Mouse (Mus musculus) stomach, embryonic 14.5 days (tissue): Measurements from ENCODE around the gene Foxd4. TPM values are rescaled to one million over a fixed set of nuclear protein-coding genes. Genes with fewer than 3 reads are reported as not detected.

ENCODE experiments used
- ATAC-seq: fragments of 200-750 bp; cut with Nextera tagmentation; 2 replicates; pipeline ENCODE4 v1.8.0; 2017; ENCODE audit warnings: low read depth, moderate TSS enrichment; ENCODE audit not compliant: insufficient number of reproducible peaks, insufficient read depth, low FRiP score
- H3K27ac ChIP-seq: fragments of 300-500 bp; sonication (generic); 2 replicates; pipeline ENCODE4 v1.5.1; 2014; ENCODE audit warnings: mild to moderate bottlenecking, low read length, moderate library complexity, mixed read lengths
- H3K27me3 ChIP-seq: fragments of 300-500 bp; sonication (generic); 2 replicates; pipeline ENCODE4 v1.6.1; 2014; ENCODE audit warnings: low read length, control low read depth, mixed read lengths; ENCODE audit not compliant: control insufficient read depth, insufficient read depth
- H3K36me3 ChIP-seq: fragments of 300-500 bp; sonication (generic); 2 replicates; pipeline ENCODE4 v1.6.1; 2014; ENCODE audit warnings: mild to moderate bottlenecking, control low read depth, low read length, moderate library complexity, mixed read lengths; ENCODE audit not compliant: control insufficient read depth, insufficient read depth
- H3K4me1 ChIP-seq: fragments of 300-500 bp; sonication (generic); 2 replicates; pipeline ENCODE4 v1.6.1; 2014; ENCODE audit warnings: low read length, control low read depth, mixed read lengths; ENCODE audit not compliant: control insufficient read depth, insufficient read depth
- H3K4me2 ChIP-seq: fragments of 300-500 bp; sonication (generic); replicated peaks from 2 replicates; pipeline ENCODE4 v1.6.1; 2014; ENCODE audit warnings: low read depth, low read length, control low read depth
- H3K4me3 ChIP-seq: fragments of 300-500 bp; sonication (generic); 2 replicates; pipeline ENCODE4 v1.5.1; 2014; ENCODE audit warnings: low read depth, low read length, control low read depth
- H3K9ac ChIP-seq: fragments of 300-500 bp; sonication (generic); replicated peaks from 2 replicates; pipeline ENCODE4 v1.6.1; 2014; ENCODE audit warnings: low read depth, mild to moderate bottlenecking, control low read depth, low read length, moderate library complexity, mixed read lengths
- H3K9me3 ChIP-seq: fragments of 300-500 bp; sonication (generic); 2 replicates; pipeline ENCODE4 v1.6.1; 2016; ENCODE audit warnings: low read depth, low read length, control low read depth; ENCODE audit not compliant: control insufficient read depth
- WGBS: fragments of 180-500 bp; shearing (Covaris S2); extraction: QIAGEN DNeasy Blood & Tissue Kit; methylation state at CpG from one replicate; pipeline ENCODE4 v1.1.7; 2014; 5-methylcytosine and 5-hydroxymethylcytosine counted together
- microRNA-seq: library from miRNA; unstranded; fragments of <30 nt; microRNA quantifications from one replicate; pipeline ENCODE4, GENCODE M21; 2016
- polyA plus RNA-seq: library from polyadenylated mRNA; unstranded; fragments of >200 nt; fragmentation: Nextera tagmentation; extraction: Ambion mirVana; gene quantifications from 2 replicates; pipeline ENCODE4 v1.2.1, GENCODE M21; 2014

Gene Foxd4
- polyA plus RNA-seq, 1 experiment from 2014 or later = not detected

DNA sequence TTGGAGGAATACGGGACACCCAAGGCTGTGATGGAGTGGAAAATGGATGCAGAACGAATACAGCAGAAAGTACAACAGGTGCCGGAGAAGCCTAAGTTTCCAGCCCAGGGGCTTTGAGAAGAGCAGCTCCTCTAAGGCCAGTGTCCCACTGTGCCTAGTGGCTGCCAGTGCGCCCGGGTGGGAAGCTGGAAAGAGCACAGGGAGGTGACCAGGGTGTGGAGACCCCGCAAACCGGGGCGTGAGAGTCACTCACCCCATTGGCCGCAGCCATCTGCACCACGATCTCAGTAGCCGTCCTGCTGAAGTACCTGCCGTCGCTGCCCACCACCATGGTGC lies 39.8 kb downstream of the Foxd4 start:
- H3K4me3 ChIP-seq = peak overlapping the region; percentile 68
- peak overlapping the region; percentile 60 for H3K4me2 ChIP-seq
- no peaks in the 10 kb centered on the region for H3K36me3 ChIP-seq
- peak overlapping the region; percentile 71 for H3K9ac ChIP-seq
- peaks cover 14% of the 10 kb centered on the region for H3K4me1 ChIP-seq
- H3K9me3 ChIP-seq = no peaks in the 10 kb centered on the region
- WGBS = 10% methylated on average over 13 of the region's 13 CpGs
- ATAC-seq = 0 out of 2 replicates have a peak, but pooled peaks have one; percentile 12
- peak overlapping the region; percentile 80 for H3K27ac ChIP-seq
- no peaks in the 10 kb centered on the region for H3K27me3 ChIP-seq

DNA sequence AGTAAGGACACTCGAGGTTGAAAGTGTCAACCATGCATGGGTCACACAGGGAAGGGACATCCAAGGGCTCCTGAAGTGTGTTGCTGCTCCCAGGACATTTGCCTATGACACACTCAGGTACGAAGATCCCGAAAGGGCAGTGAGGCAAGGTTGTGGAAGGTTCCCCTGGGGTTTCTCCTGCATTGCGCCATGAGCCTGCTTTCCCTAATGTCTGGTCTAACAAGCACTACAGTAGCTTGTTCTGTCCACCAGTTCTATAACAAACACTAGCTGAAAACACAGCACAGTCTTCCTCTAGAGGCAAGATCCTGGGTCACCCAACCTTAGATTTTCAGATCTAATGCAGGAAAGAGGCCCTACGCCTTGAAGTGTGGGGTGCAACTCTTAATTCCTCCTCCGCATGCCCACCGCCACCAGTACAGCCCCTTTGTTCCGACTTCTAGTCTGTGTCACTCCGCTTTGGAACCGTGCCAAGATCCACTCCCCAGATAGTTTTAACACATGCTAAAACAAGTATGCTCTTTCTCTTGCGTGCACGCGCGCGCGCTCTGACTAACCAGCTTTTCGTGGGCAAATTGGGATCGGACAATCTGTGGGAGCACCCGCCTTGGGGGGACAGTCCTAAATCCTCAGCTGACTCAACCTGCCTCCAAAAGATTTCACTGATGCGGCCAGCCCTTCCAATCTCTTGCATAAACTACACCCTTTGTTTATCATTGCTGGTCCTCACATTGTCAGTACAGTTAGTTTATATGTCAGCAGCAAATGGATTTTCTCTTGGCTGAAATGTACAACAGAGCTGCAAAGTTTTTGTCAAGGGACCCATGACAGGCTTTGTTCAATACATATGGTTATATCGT lies 49.3 kb downstream of the Foxd4 start:
- Histone ChIP-seq H3K27me3 (no peaks in the 10 kb centered on the region), H3K36me3 (no peaks in the 10 kb centered on the region), H3K9me3 (no peaks in the 10 kb centered on the region), H3K27ac (peak overlapping the region; percentile 88), H3K4me3 (no peak overlapping the region), H3K4me1 (peaks cover 36% of the 10 kb centered on the region), H3K9ac (no peak overlapping the region), H3K4me2 (peak overlapping the region; percentile 5)
- ATAC-seq = peak; percentile 35; the same call in 1 of the 2 replicates
- 49% methylated on average over 21 of the region's 21 CpGs for WGBS

Small RNA genes within 50 kb of the gene (microRNA-seq; reads per million reads assigned to microRNA genes)
- gene Mir3084-1 = not detected

Other genes starting within 250 kb of the Foxd4 start
- 13.7 and 14.5 TPM in 2 replicates for gene Tmem252, start 227.2 kb downstream of the Foxd4 start, polyA plus RNA-seq
- gene Pgm5, start 39.3 kb downstream of the Foxd4 start, polyA plus RNA-seq = 16.8 and 20.3 TPM in 2 replicates
- 206 and 216 TPM in 2 replicates for gene Gm10053, start 25.5 kb downstream of the Foxd4 start, polyA plus RNA-seq
- 19.8 and 23.0 TPM in 2 replicates for gene Cbwd1, start 60.4 kb upstream of the Foxd4 start, polyA plus RNA-seq
- gene Dock8, start 98.3 kb upstream of the Foxd4 start, polyA plus RNA-seq = 10.7 and 12.2 TPM in 2 replicates